Mouse (Mus musculus): ENCODE results near the gene Armc10.
"Not testable (repeated sequence)": the region's sequence is repeated elsewhere in the genome, so short reads cannot be mapped to it uniquely, and the experiment has no call there.

The Armc10 gene

GRCm38 (mm10) chr5:21702873-21703475 lies 57.4 kb downstream of the Armc10 start:
- DNase-seq (ENCODE audit: low spot score): no peak

- DNase-seq (ENCODE audit: low spot score): no peak
These were observed 58.1 kb downstream of the Armc10 start for GRCm38 (mm10) chr5:21703708-21704107.

- DNase-seq (ENCODE audit: low spot score): no peak
These were observed 60.9 kb downstream of the Armc10 start for GRCm38 (mm10) chr5:21706546-21706945.

GRCm38 (mm10) chr5:21708011-21708410 lies 62.4 kb downstream of the Armc10 start:
- not testable (repeated sequence) for DNase-seq (ENCODE audit: low spot score)
